Mouse (Mus musculus): ENCODE data around the gene Gnao1.

DNA sequence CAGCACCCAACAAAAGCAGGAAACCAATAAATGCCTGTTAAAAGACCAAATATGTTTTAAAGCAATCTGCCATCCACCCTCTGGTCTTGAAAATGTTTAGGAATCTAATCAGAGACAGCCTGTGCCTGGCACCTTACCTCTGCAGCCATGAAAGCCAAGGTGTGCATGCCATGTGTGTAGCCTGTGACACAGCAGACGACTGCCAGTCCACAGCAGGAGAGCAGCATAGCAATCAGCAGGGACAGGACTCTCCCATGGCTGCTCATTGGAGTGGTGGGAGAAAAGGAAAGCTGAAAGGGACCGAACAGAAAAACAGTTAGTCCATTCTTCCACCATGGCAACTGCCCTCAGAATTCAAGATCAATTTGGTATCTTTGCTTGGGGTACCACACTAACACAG is 189.2 kb downstream of the Gnao1 start:
- TF ChIP-seq POLR2A (IDR thresholded peaks at IDR 0.05; ENCODE audit: extremely low read depth, insufficient read depth, low read length) (no peak), CTCF (IDR thresholded peaks at IDR 0.05; ENCODE audit: low read depth, low read length) (no peak)

Data from liver, adult 2 months (tissue).